Mouse (Mus musculus) splenic B cell, adult 2 months (primary cell): ENCODE results near the gene Abr.

Experiments
- DNase-seq: peaks from one replicate; pipeline ENCODE4 v3.0.0-alpha.2; 2011; ENCODE audit warnings: low read depth, low spot score
- H3K27me3 ChIP-seq: 2 replicates; pipeline ENCODE4 v1.6.1; 2012; ENCODE audit warnings: mild to moderate bottlenecking, low read length, moderate library complexity, mixed read lengths; ENCODE audit not compliant: control insufficient read depth, poor library complexity, insufficient read depth, severe bottlenecking
- H3K36me3 ChIP-seq: 2 replicates; pipeline ENCODE4 v1.6.1; 2012; ENCODE audit warnings: mild to moderate bottlenecking, low read length, moderate library complexity, mixed read lengths; ENCODE audit not compliant: control insufficient read depth, poor library complexity, insufficient read depth, severe bottlenecking

Abr gene

GRCm38 (mm10) chr11:76487024-76487423, 135.1 kb downstream of the Abr start:
- DNase-seq, result no peak
- H3K27me3 ChIP-seq, result no peaks in the 10 kb centered on the region
- H3K36me3 ChIP-seq, result no peaks in the 10 kb centered on the region

- no peaks in the 10 kb centered on the region for H3K36me3 ChIP-seq
- no peak for DNase-seq
- H3K27me3 ChIP-seq, result no peaks in the 10 kb centered on the region
Measured at GRCm38 (mm10) chr11:76484033-76484432, 138.1 kb downstream of the Abr start.

- H3K27me3 ChIP-seq, result no peaks in the 10 kb centered on the region
- DNase-seq, result peak; percentile 42
Measured at GRCm38 (mm10) chr11:76483171-76483727, 138.9 kb downstream of the Abr start.

GRCm38 (mm10) chr11:76482697-76483096, 139.4 kb downstream of the Abr start:
- H3K36me3 ChIP-seq, result no peaks in the 10 kb centered on the region
- no peaks in the 10 kb centered on the region for H3K27me3 ChIP-seq
- no peak for DNase-seq

More at GRCm38 (mm10) chr11:76483171-76483727, 138.9 kb downstream of the Abr start:
- H3K36me3 ChIP-seq, result no peaks in the 10 kb centered on the region

- H3K36me3 ChIP-seq, result no peaks in the 10 kb centered on the region
- DNase-seq, result peak; percentile 35
- H3K27me3 ChIP-seq, result no peaks in the 10 kb centered on the region
Measured at GRCm38 (mm10) chr11:76482183-76482582, 139.9 kb downstream of the Abr start.

- DNase-seq, result peak; percentile 72
- H3K27me3 ChIP-seq, result no peaks in the 10 kb centered on the region
Measured at GRCm38 (mm10) chr11:76479729-76480128, 142.4 kb downstream of the Abr start.

GRCm38 (mm10) chr11:76478676-76479655, 143.1 kb downstream of the Abr start:
- Histone ChIP-seq H3K27me3 (no peaks in the 10 kb centered on the region), H3K36me3 (no peaks in the 10 kb centered on the region)
- peak; percentile 53 for DNase-seq

More at GRCm38 (mm10) chr11:76479729-76480128, 142.4 kb downstream of the Abr start:
- H3K36me3 ChIP-seq, result no peaks in the 10 kb centered on the region

- Histone ChIP-seq H3K27me3 (no peaks in the 10 kb centered on the region), H3K36me3 (no peaks in the 10 kb centered on the region)
- DNase-seq, result no peak
Measured at GRCm38 (mm10) chr11:76477095-76477525, 145.0 kb downstream of the Abr start.

GRCm38 (mm10) chr11:76476376-76477094, 145.6 kb downstream of the Abr start:
- Histone ChIP-seq H3K27me3 (no peaks in the 10 kb centered on the region), H3K36me3 (0 out of 2 replicates have a peak, but pooled peaks cover 2% of the 10 kb centered on the region)
- no peak for DNase-seq

GRCm38 (mm10) chr11:76472617-76473016, 149.5 kb downstream of the Abr start:
- H3K27me3 ChIP-seq, result no peaks in the 10 kb centered on the region
- 0 out of 2 replicates have a peak, but pooled peaks cover 4% of the 10 kb centered on the region for H3K36me3 ChIP-seq
- no peak for DNase-seq

GRCm38 (mm10) chr11:76469311-76469998, 152.7 kb downstream of the Abr start:
- DNase-seq, result no peak
- no peaks in the 10 kb centered on the region for H3K27me3 ChIP-seq
- H3K36me3 ChIP-seq, result 0 out of 2 replicates have a peak, but pooled peaks cover 4% of the 10 kb centered on the region

GRCm38 (mm10) chr11:76468347-76468746, 153.8 kb downstream of the Abr start:
- DNase-seq, result no peak
- H3K27me3 ChIP-seq, result no peaks in the 10 kb centered on the region

GRCm38 (mm10) chr11:76467487-76468005, 154.6 kb downstream of the Abr start:
- Histone ChIP-seq H3K36me3 (0 out of 2 replicates have a peak, but pooled peaks cover 4% of the 10 kb centered on the region), H3K27me3 (no peaks in the 10 kb centered on the region)

More at GRCm38 (mm10) chr11:76468347-76468746, 153.8 kb downstream of the Abr start:
- 0 out of 2 replicates have a peak, but pooled peaks cover 4% of the 10 kb centered on the region for H3K36me3 ChIP-seq

GRCm38 (mm10) chr11:76467073-76467472, 155.0 kb downstream of the Abr start:
- Histone ChIP-seq H3K36me3 (0 out of 2 replicates have a peak, but pooled peaks cover 4% of the 10 kb centered on the region), H3K27me3 (no peaks in the 10 kb centered on the region)
- DNase-seq, result no peak

More at GRCm38 (mm10) chr11:76467487-76468005, 154.6 kb downstream of the Abr start:
- DNase-seq, result no peak
